Mouse (Mus musculus) testis, postnatal 10 days (tissue): ENCODE measurements around the gene Spef2.
"Not testable (repeated sequence)": the region's sequence is repeated elsewhere in the genome, so short reads cannot be mapped to it uniquely, and the experiment has no call there.

Experiments
- DNase-seq: peaks from one replicate; pipeline ENCODE4 v3.0.0; 2021; ENCODE audit warnings: low spot score

Spef2 gene

DNA sequence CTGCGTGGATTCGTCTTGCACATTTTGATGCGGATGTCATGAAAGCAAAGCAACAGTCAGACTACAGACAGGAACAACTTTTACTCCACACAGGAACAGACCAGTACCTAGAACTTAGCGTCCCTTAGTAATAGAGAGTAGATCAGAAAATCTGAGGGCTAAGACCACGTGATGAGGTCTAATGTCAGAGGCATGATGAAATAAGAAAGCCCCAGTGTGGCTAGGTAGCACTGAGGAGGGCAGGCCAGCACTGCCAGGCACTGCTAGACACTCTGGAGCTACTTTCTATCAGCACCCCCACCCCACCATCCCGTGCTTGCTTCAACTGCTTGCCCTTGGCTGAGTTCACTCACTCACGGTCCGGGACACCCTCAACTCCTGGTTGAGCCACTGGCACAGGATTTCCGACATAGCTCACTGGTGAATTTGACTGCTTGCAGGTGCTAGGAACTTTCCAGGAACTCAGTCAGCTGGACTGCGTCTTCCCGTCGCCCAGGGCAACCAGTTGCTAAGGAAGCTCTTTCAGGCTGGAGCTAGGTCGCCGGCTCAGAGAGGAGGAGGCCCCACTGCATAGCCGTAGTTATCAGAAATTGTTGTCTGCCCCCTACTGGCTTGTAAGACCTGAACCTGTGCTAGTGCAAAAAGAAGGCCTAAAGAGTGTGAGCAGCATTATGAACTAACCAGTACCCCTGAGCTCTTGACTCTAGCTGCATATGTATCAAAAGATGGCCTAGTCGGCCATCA, at the start of gene Spef2:
TSS of gene Spef2 (minus strand) at position 510 of the 744 bp plus-strand sequence.
- peak; percentile 77 for DNase-seq

DNA sequence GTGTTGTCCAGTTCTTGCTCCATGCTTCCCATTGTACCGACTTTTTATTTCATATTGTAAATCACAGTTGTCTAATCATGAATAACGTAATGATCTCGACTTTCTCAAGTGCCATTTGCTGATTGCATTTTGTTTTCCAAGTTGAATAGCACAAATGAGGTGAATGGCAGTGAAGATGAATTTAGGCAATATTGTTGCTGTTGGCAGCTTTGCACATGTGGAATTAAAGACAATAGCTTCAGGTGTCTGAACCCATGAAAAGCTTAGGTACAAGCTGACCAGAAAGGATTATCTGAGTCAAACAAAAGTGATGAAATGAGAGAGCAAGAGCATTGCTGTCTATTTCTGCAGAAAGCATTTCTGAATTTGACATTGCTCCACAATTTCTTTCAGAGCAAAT, 45.5 kb upstream of the Spef2 start:
- no peak for DNase-seq

DNA sequence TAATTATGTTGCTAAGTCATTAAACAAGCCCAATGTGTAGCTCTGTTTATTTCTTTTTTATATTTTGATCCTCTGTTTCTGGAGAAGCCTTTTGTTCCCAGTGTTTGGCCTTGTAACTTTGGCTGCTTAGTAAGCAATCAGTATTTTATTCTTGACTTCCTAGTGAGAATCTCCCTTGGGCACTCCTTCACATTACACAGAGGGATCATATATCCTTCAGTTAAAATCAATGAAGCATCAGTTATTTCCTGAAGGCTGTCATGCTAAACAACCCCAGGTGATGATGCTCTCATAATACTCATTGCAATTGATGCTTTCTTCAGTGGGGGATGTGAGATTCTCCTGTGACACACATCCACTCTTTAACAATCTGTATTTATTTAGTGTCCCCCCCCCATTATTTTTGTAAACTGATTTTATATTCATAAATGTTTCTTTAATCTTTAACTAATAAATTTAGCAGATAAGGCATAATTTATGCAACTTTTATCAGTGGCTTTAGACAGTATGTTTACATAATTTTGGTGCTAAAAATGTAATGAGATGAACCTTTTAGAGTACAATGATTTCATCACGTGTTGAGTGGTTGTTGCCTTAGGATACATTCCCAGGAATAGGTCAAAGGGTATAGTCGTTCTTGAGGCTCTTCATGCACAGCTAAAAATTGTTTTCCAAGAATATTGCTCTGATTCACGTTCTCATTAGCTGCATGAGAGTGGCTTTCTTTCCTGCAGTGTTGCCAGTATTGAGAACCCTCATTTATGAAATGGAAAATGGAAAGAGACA, 39.8 kb upstream of the Spef2 start:
- DNase-seq: no peak

DNA sequence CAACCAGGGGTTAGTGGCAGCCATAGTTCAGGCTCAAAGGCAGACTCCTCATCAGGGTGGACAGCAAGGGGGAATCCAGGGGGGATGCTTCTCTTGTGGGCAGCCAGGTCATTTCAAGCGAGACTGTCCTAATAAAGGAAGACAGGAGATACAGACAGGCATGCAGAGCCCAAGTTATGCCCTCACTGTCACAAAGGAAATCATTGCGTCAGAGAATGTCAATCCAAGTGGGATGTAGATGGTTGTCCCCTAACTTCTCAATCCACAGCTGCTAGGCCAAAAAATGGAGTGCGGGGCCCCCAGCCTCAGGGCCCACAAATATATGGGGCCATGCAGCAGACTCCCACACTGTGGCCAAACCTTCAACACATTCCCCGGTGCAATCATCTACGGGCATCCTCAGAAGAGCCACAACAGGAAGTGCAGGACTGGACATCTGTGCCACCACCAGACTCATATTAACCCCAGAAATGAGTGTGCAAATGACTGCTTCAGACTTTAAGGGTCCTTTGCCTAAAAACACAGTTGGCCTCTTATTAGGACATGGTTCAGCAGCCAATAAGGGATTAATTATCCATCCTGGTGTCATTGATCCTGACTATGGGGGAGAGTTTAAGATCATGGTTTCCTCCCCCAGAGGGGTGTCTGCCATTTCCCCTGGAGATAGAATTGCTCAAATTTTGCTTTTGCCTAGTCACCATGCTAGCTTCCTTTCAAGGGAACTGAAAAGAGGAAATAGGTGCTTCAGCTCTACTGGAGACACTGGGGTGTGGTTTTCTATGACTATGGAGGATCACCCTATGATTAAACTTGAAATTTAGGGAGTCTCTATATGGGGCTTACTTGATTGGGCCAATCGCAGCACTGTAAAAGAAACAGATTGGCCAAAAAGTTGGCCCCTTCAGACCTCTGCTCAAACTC, 25.8 kb upstream of the Spef2 start:
- DNase-seq: not testable (repeated sequence)

DNA sequence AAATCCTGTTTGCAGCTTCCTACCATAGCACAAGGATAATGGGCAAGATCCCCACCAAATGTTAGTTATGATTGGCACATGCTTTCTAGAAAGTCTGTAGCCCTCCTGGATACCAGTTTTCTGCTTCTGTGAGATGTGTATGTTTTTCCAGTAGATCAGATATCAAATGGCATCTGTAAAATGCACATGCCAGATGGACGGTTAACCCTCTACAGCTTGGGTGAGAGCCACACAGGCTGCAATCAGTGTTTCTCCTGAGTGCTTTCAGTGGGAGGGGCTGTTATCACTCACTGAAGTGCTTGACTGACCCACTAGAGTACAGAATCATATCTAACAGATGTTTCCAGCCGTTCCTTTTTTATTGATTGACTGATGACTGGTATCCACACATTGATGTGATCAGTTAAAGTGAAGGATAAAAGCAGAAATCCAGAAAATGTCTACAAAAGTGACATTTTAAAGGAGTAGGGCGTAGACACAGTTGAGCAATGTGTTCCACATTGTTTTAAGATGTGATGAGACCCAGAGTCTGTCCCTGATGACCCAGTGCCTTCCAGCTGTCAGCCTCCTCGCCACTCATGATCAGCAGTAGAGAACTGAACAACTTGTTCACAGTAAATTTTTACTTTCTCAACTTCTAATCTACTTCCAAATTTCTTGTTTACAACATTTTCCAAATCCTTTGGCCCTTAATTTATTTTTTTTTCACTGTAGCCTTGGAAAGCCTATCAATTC, 19.7 kb upstream of the Spef2 start:
- DNase-seq: no peak

DNA sequence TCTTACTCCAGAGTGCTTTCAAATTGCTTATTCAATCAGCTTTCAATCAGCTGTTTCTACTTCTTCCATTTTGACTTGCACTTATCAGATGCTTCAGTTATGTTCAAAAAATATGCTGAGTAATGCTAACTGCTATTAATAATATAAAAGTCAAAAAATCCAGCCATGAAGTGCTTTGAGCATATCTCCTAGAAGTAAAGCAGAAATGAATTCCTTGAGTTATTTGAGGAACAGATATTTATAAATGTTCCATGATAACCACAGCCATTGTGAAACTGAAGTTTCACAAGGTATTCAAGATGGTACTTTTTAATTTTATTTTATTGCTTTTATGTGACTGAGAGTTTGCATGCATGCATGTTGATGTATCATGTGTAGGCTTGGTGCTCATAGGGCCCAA, 18.4 kb upstream of the Spef2 start:
- DNase-seq: no peak

DNA sequence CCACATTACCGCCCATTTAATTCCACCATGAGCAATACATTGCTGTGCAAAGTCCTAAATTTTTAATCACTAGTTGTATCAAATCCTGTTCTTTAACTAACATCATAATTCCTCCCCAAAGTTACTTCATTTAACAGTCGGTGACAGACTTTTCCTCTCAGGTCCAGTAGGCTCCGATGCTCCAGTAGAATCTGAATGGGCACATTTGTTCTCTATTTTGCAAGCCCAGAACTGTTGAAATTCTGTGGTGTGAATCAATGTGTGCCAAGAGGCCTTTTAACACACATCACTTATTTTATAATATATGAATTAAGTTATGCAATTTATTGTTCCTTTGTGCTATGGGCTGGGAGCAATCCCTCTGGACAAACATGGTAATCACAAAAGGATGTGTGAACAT, 2.3 kb upstream of the Spef2 start:
- no peak for DNase-seq

DNA sequence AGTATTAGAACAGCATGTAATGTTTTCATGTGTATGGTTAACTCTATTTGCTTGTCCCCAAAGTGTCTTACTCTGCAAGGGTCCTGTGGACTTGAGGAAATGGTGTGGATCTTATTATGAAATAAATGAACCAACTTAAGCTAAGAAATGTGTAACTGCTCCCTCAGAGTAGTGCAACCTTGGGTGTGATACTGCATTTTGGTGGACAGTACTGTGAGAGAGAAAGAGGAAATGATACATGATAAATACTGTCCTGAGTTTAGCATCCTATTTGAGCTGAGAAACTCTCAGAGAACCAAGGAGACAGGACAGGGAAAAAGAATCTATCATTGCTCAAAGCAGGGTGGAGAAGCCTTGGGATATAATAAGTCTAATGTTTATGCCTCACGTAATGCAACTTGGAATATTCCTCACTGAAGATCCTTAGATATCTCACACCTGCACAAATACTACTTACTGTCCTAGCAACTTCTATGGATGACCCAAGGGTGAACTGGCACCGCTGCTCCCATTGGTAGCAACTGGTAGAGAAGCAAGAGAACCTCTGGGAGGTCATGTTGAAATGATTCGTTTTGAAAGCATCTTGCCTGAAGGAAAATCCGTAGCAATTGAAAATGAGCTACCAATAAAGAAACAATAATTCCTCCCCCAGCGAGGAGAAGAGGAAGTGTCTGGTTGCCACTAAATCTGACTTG, 1.1 kb downstream of the Spef2 start:
- DNase-seq: no peak

DNA sequence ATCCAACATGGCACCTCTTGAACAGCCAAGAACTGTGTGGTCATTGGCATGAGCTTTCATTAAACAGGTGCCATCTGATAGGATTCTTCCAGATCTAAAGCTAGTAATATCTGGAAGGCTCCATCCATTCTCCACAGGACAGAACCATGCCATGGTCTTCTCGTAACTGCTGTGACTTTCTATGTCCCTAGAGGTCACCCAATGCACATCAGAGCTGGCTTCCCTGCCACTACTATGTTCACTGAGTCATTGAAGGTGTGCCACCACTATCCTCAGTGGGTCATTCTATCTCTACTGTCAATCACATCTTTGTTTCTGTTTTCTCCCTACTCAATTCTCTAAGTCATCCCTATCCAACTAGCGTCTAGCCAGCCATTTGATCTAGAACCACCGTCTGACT, 6.5 kb downstream of the Spef2 start:
- no peak for DNase-seq

DNA sequence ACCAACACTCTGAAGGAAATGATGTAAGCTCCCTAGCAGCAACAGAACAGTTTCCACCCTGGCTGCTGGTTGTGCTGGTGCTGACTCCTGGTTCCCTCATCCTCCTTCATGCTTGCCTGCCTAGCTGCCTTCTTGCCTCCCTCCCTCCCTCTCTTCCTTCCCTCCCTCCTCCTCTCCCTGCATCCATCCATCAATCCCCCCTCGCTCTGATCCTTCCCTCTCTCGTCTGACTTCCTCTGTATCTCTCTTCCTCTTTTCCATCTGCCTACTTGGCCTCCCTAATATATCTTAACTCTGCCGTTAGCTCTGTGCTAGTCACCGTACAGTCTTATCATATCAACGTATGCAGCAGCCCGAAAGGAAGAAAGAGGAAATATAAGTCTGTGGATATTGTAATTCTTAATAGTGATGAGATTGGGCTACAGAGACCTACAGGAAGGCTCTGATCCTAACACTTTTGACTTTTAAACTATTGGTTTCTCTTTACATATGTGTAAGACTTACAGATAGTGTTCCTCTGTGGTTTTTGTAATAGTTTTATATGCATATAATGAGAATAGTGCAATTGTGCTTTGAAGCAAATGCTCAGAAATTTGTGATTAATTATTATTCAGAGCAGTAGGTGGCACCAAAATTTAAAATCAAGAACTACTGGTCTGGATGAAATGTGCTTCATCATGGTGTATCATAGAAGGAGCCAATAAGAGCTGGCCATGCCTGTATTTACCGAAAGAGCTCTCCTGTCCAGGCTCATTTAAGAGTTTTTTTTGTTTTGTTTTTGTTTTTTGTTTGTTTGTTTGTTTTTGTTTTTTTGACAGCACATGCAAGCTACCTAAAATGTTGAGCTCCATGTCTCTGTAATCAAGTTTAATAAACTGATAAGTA, 33.9 kb downstream of the Spef2 start:
- no peak for DNase-seq

DNA sequence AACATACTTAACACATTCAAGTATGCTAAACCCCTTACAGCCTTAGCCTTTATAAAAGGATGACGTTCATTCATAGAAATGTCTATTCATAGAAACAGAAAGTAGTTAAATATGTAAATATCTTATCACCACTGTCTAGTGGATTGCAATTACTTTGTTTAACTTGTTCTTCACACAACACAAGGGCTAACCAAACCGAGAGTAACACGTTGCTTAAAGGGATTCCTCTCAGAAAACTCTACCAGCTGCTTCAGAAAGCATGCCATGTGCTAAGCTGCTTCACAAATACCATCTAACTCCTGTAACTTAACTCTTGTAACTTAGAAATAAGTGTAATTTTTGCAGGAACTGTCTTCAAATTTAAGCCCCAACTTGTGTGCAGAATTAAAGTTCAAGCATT, 35.0 kb downstream of the Spef2 start:
- no peak for DNase-seq

DNA sequence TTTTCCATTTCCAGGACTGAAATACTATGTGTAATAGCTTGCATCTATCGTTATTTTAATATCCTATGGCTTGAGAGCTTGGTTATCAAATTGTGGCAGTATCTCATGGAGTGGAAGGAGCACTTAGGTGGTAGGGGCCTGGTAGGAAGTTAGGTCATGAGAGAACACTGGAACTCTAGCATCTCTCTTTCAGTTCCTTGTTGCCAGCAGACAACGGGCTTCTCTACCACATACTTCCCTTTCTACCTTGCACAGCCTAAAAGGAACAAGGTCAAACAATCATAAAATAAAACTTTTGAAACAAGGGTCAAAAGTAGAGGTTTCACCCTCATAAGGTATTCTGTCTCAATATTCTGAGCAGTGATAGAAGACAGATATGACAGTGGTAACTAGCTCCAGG, 38.3 kb downstream of the Spef2 start:
- DNase-seq: no peak

DNA sequence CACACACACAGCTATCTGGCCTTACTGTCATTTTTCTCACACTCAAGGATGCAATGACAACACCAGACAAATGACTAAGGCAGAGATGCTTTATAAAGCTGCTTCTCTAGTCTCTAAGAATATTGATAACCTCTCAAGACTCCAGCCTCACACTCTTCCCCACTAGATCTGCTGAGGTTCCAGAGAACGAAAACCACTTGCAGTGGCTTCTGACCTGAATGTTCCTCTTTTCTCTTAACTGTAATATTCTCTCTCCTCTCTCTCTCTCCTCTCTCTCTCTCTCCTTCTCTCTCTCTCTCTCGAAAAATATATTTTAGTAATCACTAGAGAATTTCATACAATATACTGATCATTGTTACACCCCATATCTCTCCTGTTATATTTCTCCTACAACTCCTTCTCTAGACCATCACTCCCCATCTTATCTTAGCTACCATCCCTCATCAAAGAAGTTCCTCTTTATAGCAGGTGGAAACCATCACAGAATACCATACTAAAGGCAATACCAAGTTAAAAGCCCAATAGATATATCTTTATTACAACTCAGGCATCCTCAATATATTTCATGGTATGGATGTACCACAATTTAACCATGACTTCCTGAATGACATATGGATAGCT, 42.7 kb downstream of the Spef2 start:
- no peak for DNase-seq

DNA sequence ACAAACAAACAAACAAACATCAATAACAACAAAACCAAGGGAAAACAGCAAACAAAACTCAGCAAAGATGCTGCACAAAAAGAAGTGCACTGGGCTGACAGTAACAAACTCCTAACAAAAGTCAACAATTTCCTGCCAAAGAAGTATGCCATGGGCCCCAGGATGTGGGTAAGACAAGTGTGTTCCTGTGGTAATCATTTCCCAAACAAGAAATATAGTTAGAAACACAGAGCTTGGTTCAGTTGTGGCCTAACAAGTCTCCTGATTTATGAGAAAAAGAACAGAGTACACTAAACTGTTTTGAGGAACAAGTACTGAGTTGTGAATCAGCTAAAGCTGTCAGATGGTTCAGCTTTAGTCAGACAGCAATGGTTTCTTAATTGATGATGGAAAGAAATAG, 46.8 kb downstream of the Spef2 start:
- DNase-seq: no peak

DNA sequence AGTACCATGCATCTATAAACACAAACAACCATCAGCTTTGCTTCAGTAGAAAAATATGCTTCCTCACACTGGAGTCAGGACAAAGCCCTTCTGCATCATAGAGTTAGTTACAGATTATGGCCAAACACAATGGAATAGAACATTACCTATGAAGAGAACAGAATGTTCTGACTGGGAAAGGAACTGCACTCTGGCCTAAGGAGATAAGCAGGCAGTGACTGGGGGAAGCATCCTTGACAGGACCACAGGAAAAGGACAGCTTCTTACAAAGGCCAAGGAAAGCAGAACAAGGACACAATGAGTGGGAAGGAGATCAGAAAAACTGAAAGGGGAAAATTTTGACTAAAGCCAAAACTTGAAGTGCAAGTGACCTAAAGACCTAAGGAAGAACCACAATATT, 56.9 kb downstream of the Spef2 start:
- DNase-seq: no peak

DNA sequence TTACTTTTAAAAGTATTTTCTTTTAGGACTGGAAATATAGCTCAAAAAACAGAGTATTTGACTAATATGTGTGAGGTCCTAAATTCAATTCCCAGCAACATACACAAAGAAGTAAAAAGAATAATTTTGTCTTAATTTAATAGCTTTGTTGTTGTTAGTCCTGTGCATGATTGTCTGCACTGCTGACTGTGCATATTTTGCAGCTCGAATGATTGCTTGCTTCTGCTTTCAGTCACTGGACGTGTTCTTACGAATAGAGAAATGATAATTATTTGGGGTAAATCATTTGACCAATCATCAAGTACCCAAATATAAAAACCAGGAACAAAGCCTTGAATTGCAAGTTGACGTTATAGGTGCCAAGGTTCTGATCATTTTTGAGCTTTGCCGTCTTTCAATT, 57.8 kb downstream of the Spef2 start:
- DNase-seq: no peak

DNA sequence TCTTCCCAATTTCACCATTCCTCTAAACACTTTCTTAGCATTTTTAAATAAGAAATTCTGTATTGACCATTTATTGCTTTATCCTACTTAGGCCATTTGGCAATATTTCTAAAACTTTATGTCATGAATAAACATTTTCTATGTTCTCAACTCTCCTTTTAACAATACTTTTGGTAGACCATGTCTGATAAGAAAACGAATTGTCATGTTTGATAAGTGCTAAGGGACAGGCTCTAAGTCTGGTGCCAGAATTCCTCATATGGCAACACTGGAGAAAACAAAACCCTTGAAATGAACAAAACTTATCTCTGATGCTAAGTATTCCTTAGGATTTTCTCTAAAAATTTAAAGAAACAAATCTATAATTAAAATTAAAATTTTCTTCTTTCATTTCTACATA, 58.2 kb downstream of the Spef2 start:
- no peak for DNase-seq

DNA sequence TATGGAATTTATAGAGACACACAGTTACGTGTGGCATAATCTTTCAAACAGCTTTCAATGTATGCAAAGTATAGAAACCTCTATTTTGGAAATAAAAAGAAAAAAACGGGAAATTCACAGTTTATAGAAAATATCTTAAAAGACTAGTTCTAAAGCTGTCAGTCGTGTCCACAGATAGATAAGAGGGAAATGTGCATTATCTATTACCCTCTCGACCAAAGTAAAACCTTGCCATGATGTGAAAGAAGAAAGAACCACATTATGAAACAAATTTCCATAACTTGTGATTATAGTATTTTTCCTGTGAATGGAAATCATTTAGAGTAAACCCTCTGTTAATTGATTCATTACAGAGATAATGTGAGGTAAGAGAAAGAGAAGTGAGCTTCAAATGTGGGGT, 65.2 kb downstream of the Spef2 start:
- DNase-seq: no peak

DNA sequence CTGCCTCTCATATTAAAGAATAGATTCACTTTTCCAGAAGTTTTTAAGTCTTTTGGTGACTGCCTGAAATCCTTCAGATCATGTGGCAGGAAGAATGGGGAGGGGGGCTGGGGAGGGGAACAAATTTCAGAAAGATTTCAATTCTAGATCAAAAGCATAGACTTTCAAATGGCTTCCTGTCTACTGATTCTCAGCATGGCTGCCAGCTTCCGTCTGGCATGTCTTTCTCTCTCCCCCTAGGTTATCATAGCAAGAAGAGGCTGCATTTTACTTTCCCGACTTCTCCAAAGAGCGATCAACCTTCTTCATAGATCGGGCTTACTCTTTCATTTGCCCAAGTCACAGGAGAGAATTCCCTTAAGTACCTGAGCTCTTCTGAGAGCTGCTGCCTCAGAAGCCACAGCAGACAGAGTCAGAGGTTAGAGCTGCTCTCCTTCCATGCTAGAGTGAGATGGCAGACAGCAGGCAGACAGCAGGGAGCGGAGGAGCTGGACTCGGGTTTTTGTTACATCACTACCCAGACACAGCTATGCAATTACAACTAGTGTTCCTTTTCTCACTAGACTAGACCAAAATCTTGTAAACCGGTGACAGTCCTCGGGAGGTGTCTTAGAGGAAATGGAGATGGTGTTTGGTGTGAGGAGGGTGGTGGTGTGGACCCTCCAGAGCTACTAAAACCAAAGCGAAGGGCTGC, 71.2 kb downstream of the Spef2 start:
- no peak for DNase-seq
